Mouse (Mus musculus): Measurements from ENCODE around the gene Zfp61.
"Not testable (repeated sequence)": the region's sequence is repeated elsewhere in the genome, so short reads cannot be mapped to it uniquely, and the experiment has no call there.

Gene Zfp61

GRCm38 (mm10) chr7:24297361-24298095 is 3.5 kb downstream of the Zfp61 start:
- DNase-seq (ENCODE audit: low spot score) = no peak

- DNase-seq (ENCODE audit: low spot score) = no peak
Measured at GRCm38 (mm10) chr7:24296386-24296785, 4.6 kb downstream of the Zfp61 start.

GRCm38 (mm10) chr7:24295376-24295775 is 5.7 kb downstream of the Zfp61 start:
- no peak for DNase-seq (ENCODE audit: low spot score)

- DNase-seq (ENCODE audit: low spot score) = no peak
Measured at GRCm38 (mm10) chr7:24294763-24295162, 6.3 kb downstream of the Zfp61 start.

GRCm38 (mm10) chr7:24293061-24293851 is 7.8 kb downstream of the Zfp61 start:
- no peak for DNase-seq (ENCODE audit: low spot score)

GRCm38 (mm10) chr7:24291387-24292090 is 9.5 kb downstream of the Zfp61 start:
- no peak for DNase-seq (ENCODE audit: low spot score)

GRCm38 (mm10) chr7:24290106-24290693 is 10.8 kb downstream of the Zfp61 start:
- DNase-seq (ENCODE audit: low spot score) = no peak

- DNase-seq (ENCODE audit: low spot score) = no peak
Measured at GRCm38 (mm10) chr7:24288512-24288911, 12.5 kb downstream of the Zfp61 start.

GRCm38 (mm10) chr7:24287670-24288069 is 13.4 kb downstream of the Zfp61 start:
- no peak for DNase-seq (ENCODE audit: low spot score)

- DNase-seq (ENCODE audit: low spot score) = no peak
Measured at GRCm38 (mm10) chr7:24286916-24287315, 14.1 kb downstream of the Zfp61 start.

GRCm38 (mm10) chr7:24286090-24286489 is 14.9 kb downstream of the Zfp61 start:
- no peak for DNase-seq (ENCODE audit: low spot score)

- no peak for DNase-seq (ENCODE audit: low spot score)
Measured at GRCm38 (mm10) chr7:24280858-24281145, 20.2 kb downstream of the Zfp61 start.

GRCm38 (mm10) chr7:24280031-24280857 is 20.8 kb downstream of the Zfp61 start:
- no peak for DNase-seq (ENCODE audit: low spot score)

- DNase-seq (ENCODE audit: low spot score) = not testable (repeated sequence)
Measured at GRCm38 (mm10) chr7:24278771-24279170, 22.3 kb downstream of the Zfp61 start.

GRCm38 (mm10) chr7:24274456-24274855 is 26.6 kb downstream of the Zfp61 start:
- no peak for DNase-seq (ENCODE audit: low spot score)

GRCm38 (mm10) chr7:24271191-24271590 is 29.8 kb downstream of the Zfp61 start:
- no peak for DNase-seq (ENCODE audit: low spot score)

- DNase-seq (ENCODE audit: low spot score) = peak; percentile 71
Measured at GRCm38 (mm10) chr7:24270288-24270672, 30.8 kb downstream of the Zfp61 start, which contains the start of gene Zfp93. Zfp93 (plus strand) TSS chr7:24270420.

GRCm38 (mm10) chr7:24269667-24270287 is 31.3 kb downstream of the Zfp61 start:
- DNase-seq (ENCODE audit: low spot score) = no peak

- no peak for DNase-seq (ENCODE audit: low spot score)
Measured at GRCm38 (mm10) chr7:24269256-24269655, 31.8 kb downstream of the Zfp61 start.

- DNase-seq (ENCODE audit: low spot score) = no peak
Measured at GRCm38 (mm10) chr7:24268176-24269155, 32.6 kb downstream of the Zfp61 start.
